Mouse (Mus musculus) liver, adult (tissue): Measurements from ENCODE around the gene Efna5.

ENCODE experiments used
- GATA4 ChIP-seq: IDR thresholded peaks from 2 replicates; pipeline ENCODE4 v1.6.1; 2014; ENCODE audit warnings: mild to moderate bottlenecking, low read length; ENCODE audit not compliant: insufficient replicate concordance

The Efna5 gene

DNA sequence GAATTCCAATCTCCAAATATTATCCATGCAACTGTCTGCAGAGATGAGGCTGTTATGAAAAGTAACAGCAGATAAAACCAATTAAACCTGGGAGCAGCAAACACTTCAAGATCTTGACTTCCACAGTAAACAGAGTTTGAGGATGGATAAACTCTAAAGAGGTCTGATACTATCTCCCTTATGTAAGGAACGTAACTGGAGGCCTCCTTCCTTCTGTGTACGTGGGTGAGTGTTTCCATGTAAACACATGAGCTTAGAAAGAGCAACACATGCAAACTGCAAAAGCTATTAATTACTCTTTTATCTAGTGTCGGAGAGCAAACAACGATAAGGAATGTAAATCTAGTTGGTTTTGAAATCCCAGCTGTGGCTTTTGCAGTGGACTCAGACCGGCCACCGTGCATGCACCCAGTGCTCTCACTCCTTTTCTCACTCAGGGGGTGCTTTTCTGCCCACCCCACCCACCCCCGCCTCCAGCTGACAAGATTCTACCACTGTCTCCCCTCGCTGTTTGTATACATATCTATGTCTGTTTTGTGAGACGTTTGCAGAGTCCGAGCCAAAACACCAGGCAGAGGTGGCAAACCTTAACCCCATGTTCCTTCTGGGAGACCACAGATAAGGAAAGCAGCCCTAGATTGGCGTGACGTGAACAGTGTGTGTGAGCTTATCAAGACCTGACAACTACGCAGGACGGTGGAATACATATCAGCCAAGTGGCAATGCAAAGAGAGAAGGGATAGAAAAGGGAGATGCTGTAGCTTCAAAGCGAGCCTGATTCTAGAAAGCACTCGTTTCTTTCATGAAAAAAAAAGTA is 132.1 kb downstream of the Efna5 start:
- no peak for TF ChIP-seq GATA4

DNA sequence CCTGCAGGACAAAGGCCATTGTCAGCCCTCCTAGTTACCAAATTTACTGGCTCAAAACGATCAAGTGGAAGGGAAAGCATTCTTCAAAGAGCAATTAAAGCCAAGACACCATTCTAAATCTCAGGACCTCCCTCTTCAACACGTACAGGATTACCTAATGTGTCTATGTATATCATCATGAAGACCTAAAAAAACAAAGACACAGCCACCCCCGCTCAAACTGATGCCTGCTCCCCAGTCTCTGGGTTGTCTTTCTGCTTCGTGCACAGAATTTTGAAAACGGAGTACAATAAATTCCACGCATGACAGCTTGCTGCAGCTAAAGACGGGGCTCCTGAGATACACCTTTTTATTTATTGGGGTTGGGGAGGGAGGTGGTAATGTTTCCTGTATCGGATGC is 133.7 kb downstream of the Efna5 start:
- no peak for TF ChIP-seq GATA4

DNA sequence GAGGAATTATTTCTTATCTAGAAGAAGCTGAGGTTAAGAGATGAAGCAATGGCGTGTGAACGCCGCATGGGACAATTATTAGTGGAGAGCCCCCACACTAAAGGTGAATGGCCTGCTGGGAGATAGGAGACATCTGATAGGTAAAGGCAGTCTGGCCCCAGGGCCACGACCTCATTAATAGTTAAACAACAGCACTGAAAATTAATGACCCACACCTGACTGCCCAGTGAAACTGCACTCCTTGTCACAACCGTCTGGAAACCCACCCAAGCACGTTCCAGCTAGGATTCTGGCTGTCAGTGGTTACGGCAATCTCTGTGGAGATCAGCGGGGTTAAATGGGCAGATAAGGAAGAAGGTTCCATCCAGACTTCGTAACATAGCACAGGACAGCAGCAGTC is 134.3 kb downstream of the Efna5 start:
- TF ChIP-seq GATA4 = no peak

DNA sequence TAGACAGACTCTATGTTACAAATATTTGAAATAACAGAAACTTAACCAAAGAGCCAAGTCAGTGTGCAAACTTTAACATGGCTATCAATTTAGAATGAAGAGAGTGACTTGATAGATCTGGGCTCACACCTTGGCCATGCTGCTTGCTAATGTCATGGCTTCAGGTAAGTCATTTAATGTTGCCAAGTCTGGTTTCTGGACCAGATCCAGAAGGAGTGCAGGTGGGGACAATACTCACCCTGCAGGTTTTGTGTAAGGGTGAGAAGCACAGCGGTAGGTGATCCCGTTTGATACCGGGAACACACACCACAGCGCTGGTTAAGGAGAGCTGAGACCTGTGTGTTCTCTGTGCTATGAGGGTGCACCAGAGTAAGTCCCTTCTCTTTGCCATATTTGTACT is 135.8 kb downstream of the Efna5 start:
- TF ChIP-seq GATA4 = no peak

DNA sequence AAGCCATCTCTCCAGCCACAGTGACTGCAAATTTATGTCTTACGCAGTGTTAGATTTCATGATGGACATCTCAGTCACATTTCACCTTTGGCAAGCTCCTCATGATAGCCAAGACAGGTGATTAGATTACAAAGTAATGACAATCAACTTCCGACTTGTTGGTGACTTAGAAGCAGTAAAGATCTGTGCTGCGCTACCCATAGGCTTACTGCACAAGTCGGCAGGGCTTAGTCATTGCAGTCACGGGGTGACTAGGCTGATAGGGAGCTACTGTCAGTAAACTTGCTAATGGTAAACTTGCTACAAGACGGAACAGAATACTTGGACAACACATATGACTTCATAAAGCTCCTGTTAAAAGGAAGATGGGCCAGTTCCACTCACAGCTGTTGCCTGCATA is 136.9 kb downstream of the Efna5 start:
- no peak for TF ChIP-seq GATA4

DNA sequence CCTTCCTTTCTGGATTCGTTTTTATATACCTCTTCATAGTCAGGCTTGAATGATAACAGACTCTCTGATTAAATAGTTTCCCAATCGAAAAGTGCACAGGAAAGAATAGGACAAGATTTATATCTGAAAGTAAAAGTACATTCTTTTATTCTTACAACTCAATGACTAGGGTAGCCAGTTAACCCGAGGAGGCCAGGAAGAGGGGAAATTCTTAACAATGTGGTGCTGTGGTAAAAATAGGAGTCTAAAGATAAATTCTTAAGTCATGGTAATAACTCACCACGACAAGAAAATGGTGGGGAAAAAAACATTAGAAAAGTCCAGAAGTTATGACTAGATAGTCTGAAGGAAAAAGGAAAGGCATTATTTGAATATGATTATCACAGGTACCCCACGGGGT is 139.4 kb downstream of the Efna5 start:
- TF ChIP-seq GATA4 = no peak

DNA sequence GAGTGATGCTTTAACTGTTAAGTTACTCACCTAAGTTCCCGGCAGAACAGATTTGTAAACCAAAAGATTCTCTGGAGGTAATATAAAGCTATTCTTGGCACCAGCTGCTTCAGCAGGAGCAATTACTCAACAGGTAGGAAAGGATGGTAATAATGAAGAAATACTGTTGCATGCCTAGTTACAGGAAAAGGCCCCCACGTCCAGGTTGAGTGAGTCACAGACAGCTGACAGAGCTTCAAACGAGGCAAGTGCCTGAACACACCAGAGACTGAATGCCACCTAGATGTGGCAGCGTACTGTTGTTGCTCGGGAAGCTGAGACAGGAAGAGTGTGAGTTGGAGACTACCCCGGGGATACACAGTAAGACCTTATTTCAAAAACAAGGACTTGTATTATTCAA is 140.1 kb downstream of the Efna5 start:
- TF ChIP-seq GATA4 = no peak

DNA sequence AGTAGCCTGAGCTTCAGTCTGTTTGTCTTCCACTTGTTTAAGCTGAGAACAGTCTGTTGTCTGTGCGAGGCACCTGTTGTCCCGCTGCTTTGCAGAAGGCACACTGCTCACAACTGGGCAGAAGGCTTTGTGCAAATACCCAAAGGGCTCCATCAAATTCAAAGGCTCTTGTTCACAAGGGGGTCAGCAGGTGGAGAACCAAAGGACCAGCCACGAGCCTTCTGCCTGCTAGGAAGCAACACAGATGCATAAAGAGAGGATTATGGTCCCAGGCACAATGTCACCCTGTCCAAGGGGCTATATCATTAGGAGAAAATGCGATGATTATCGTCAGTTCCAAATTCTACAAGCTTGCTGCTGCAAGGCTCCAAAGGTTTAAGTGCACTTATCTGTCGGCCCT is 141.1 kb downstream of the Efna5 start:
- no peak for TF ChIP-seq GATA4

DNA sequence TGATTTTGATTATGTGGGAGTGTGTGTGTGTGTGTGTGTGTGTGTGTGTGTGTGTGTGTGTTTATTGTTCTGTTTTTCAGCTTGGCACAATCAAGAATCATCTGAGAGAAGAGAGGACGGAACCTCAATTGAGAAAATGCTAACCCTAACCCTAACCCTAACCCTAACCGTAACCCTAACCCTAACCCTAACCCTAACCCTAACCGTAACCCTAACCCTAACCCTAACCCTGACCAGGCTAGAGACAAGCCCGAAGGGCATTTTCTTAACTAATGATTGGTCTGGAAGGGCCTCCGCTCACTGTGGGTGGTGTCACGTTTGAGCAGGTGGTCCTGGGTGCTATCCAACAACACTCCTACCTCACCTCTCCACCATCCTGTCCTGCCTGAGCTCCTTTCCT is 143.7 kb downstream of the Efna5 start:
- TF ChIP-seq GATA4 = no peak

DNA sequence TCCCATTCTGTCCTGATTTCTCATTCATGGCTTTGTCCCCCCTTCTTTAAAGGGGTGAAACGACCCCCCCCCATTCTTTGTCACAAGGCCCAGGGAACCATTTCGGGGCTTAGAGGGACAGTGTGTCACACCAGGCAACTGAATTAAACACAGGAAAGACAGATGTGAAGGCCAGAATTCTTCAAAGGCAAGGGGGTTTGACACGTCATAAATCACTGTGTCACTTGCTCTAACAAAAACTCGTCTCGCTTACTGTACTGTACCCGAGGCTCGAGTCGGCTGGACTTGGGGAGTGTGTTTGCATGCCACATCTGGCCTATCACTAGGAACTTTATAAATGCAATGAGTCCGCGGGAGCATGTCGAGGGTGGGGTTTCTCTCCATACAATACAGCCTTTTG is 145.2 kb downstream of the Efna5 start:
- TF ChIP-seq GATA4 = no peak

DNA sequence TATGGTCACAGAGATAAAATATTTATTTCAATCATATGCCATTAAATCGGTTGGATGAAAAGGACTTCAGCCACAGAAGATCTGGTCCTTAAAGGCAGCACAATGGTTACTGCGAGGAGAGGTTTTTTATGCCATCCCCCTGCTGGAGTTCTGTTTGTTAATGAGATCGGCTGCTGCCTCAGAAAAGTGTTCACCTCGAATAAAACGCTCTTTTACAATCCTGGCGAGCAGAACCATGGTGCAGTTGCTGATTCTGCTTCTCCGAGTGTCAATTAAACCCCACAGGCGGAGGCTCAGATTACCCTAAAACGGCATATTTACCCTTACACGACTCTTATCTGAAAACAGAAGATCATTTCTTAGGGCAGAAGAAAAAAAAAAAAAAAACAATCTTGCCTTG is 146.2 kb downstream of the Efna5 start:
- no peak for TF ChIP-seq GATA4

DNA sequence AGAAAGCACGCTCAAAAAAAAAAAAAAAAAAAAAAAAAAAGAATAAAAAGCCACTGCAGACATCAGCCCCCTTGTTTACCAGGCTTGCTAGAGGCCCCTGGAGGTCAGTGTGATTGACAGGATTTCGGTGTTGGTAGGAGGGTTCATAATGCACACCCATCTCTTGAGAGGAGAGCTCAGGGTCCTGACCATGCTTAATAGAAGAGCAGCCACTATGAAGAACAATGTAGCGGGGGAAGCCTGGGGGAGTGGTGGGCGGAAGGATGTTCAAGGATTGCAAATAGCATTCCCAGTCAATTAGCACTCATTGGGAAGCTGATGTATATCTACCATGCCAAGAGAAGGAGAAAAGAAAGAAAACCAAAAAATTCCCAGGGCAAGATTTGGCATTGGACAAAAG is 147.1 kb downstream of the Efna5 start:
- TF ChIP-seq GATA4 = no peak

DNA sequence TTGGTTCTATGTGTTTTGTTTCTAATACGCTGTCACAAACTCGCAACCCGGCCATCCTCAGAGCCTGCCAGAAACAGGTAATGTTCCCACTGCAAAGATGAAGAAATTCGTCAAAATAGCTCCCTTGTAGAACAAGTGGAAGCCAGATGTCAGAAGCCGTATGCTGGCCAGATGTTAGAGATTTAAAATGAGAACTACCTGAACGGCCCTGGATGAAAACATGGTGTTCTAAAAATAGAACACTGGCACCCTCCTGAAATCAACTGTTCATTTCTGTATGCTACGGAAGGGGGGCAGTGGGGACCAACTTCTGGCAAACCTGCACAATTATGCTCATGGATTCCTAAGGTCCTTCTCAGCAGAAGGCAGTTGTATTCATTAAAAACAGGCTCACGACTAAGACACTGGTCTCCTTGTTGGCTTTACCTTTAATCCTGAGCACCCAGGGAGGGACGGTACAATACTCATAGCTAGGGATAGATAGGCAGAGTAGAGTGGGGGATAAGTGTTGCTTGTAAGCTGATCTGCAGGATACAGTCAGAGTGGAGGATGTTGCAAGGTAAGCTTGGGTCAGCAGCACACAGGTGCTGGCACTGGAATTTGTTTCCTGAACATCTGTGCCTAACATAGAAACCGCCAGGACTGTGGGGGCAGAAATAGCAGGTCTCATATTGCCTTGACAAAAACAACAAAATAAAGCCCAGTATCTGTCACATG is 151.2 kb downstream of the Efna5 start:
- TF ChIP-seq GATA4 = no peak

DNA sequence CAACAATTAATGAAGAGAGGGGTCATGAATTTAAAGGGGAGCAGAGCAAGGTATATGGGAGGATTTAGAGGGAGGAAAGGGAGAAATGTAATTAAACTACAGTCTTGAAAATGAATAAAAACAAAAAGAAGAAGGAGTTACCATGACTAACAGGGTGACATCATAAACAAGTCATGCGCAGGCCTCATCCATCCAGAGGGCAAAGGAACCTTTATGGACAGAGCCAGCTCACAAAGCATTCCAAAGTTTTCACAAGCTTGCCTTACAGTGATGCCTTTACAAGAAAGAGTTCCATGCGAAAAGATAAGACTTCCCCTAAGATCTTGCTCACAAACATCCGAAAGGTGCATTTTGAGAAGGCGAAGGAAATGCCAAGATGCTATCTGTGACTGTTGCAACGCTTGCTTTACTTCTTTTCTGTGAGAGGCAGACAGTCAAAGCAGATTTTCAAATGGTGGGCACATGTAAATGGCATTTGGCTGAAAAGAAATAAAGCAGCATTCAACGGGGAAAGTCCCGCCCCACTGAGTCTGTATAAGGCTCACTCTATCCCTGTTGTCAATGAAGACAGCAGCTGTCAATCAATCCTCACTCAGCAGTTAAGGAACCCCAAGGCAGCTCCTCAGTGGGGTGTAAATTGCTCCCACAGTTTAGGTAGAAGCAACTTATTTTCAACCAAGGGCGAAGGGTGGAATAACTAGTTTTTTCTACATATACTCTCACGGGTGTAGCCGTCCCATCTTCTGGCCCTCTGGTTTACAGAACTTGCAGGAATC is 152.8 kb downstream of the Efna5 start:
- TF ChIP-seq GATA4 = no peak

DNA sequence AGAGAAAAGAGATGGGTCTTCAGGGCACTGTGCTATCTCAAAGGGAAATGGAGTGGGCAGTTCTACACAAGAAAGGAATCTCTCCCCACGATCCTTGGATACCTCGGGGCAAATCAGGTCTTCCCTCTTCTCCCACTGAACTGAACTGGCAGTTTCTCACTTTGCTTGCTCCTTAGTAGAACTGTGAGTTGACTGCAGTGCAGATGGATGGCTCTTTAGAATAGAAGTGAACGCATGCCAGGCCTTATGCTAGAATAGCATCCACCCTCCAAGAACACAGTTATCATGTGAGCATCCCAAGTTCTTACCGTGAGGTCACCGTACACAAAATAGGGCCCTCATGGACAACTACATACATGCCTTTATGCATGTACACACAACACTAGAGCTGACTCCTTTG is 155.0 kb downstream of the Efna5 start:
- TF ChIP-seq GATA4 = no peak

DNA sequence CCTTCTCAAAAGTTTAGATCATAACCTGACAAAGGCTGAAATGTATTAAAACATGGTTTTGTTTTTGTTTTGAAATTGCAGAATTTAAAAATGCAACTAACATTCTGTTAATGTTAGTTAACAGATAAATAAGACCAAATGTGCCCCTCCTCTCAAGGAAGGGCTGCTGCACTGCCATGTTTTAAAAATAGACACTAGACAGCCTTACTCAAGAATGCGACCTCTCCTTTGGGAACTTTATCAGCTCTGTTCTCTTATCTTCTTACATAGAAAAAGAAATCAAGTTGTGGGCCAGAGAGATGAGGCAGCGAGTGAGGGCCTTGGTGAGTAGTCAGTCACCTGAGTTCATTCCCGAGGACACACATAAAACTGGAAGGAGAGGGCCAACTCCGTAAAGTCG is 158.2 kb downstream of the Efna5 start:
- no peak for TF ChIP-seq GATA4
